Mouse (Mus musculus) stomach, embryonic 14.5 days (tissue): ENCODE measurements at regions not wholly inside any gene's neighbourhood (a gene's known extent, or its start where the extent isn't known, plus 50 kb on each side); places are given as distances from the start of the nearest gene placed in this dataset.

ENCODE experiments used
- ATAC-seq: fragments of 200-750 bp; cut with Nextera tagmentation; 2 replicates; pipeline ENCODE4 v1.8.0; 2017; ENCODE audit warnings: low read depth, moderate TSS enrichment; ENCODE audit not compliant: insufficient number of reproducible peaks, insufficient read depth, low FRiP score
- H3K27ac ChIP-seq: fragments of 300-500 bp; sonication (generic); 2 replicates; pipeline ENCODE4 v1.5.1; 2014; ENCODE audit warnings: mild to moderate bottlenecking, low read length, moderate library complexity, mixed read lengths
- H3K27me3 ChIP-seq: fragments of 300-500 bp; sonication (generic); 2 replicates; pipeline ENCODE4 v1.6.1; 2014; ENCODE audit warnings: low read length, control low read depth, mixed read lengths; ENCODE audit not compliant: control insufficient read depth, insufficient read depth
- H3K36me3 ChIP-seq: fragments of 300-500 bp; sonication (generic); 2 replicates; pipeline ENCODE4 v1.6.1; 2014; ENCODE audit warnings: mild to moderate bottlenecking, control low read depth, low read length, moderate library complexity, mixed read lengths; ENCODE audit not compliant: control insufficient read depth, insufficient read depth
- H3K4me1 ChIP-seq: fragments of 300-500 bp; sonication (generic); 2 replicates; pipeline ENCODE4 v1.6.1; 2014; ENCODE audit warnings: low read length, control low read depth, mixed read lengths; ENCODE audit not compliant: control insufficient read depth, insufficient read depth
- H3K4me2 ChIP-seq: fragments of 300-500 bp; sonication (generic); replicated peaks from 2 replicates; pipeline ENCODE4 v1.6.1; 2014; ENCODE audit warnings: low read depth, low read length, control low read depth
- H3K4me3 ChIP-seq: fragments of 300-500 bp; sonication (generic); 2 replicates; pipeline ENCODE4 v1.5.1; 2014; ENCODE audit warnings: low read depth, low read length, control low read depth
- H3K9ac ChIP-seq: fragments of 300-500 bp; sonication (generic); replicated peaks from 2 replicates; pipeline ENCODE4 v1.6.1; 2014; ENCODE audit warnings: low read depth, mild to moderate bottlenecking, control low read depth, low read length, moderate library complexity, mixed read lengths
- H3K9me3 ChIP-seq: fragments of 300-500 bp; sonication (generic); 2 replicates; pipeline ENCODE4 v1.6.1; 2016; ENCODE audit warnings: low read depth, low read length, control low read depth; ENCODE audit not compliant: control insufficient read depth
- WGBS: fragments of 180-500 bp; shearing (Covaris S2); extraction: QIAGEN DNeasy Blood & Tissue Kit; methylation state at CpG from one replicate; pipeline ENCODE4 v1.1.7; 2014; 5-methylcytosine and 5-hydroxymethylcytosine counted together

GRCm38 (mm10) chr6:148608881-148609280, 164.7 kb upstream of the Tmtc1 start:
- no peak overlapping the region for H3K27ac ChIP-seq
- no peak overlapping the region for H3K9ac ChIP-seq
- H3K4me3 ChIP-seq = no peak overlapping the region
- H3K4me1 ChIP-seq = no peaks in the 10 kb centered on the region
- H3K36me3 ChIP-seq = no peaks in the 10 kb centered on the region
- 87% methylated on average over 5 of the region's 5 CpGs for WGBS
- H3K27me3 ChIP-seq = no peaks in the 10 kb centered on the region
- no peak overlapping the region for H3K4me2 ChIP-seq
- ATAC-seq = no peak
- no peaks in the 10 kb centered on the region for H3K9me3 ChIP-seq

GRCm38 (mm10) chr6:148605226-148605625, 161.0 kb upstream of the Tmtc1 start:
- ATAC-seq = no peak
- Histone ChIP-seq H3K4me2 (no peak overlapping the region), H3K27ac (no peak overlapping the region), H3K36me3 (no peaks in the 10 kb centered on the region), H3K9ac (no peak overlapping the region), H3K27me3 (no peaks in the 10 kb centered on the region), H3K9me3 (no peaks in the 10 kb centered on the region), H3K4me3 (no peak overlapping the region), H3K4me1 (no peaks in the 10 kb centered on the region)
- 84% methylated on average over 1 of the region's 1 CpGs for WGBS

GRCm38 (mm10) chr6:148604790-148605189, 160.6 kb upstream of the Tmtc1 start:
- 0% methylated on average over 1 of the region's 1 CpGs for WGBS
- H3K27ac ChIP-seq = no peak overlapping the region
- H3K27me3 ChIP-seq = no peaks in the 10 kb centered on the region
- no peaks in the 10 kb centered on the region for H3K9me3 ChIP-seq
- H3K9ac ChIP-seq = no peak overlapping the region
- no peaks in the 10 kb centered on the region for H3K36me3 ChIP-seq
- no peak overlapping the region for H3K4me3 ChIP-seq
- ATAC-seq = no peak
- no peaks in the 10 kb centered on the region for H3K4me1 ChIP-seq
- no peak overlapping the region for H3K4me2 ChIP-seq

GRCm38 (mm10) chr6:148603878-148604277, 159.7 kb upstream of the Tmtc1 start:
- 85% methylated on average over 2 of the region's 2 CpGs for WGBS
- H3K4me2 ChIP-seq = no peak overlapping the region
- H3K36me3 ChIP-seq = no peaks in the 10 kb centered on the region
- no peak overlapping the region for H3K4me3 ChIP-seq
- no peak overlapping the region for H3K27ac ChIP-seq
- 0 out of 2 replicates have a peak, but pooled peaks cover 2% of the 10 kb centered on the region for H3K4me1 ChIP-seq
- no peaks in the 10 kb centered on the region for H3K27me3 ChIP-seq
- H3K9ac ChIP-seq = no peak overlapping the region
- H3K9me3 ChIP-seq = no peaks in the 10 kb centered on the region
- no peak for ATAC-seq

GRCm38 (mm10) chr6:148603460-148603859, 159.3 kb upstream of the Tmtc1 start:
- H3K4me2 ChIP-seq = no peak overlapping the region
- no peak overlapping the region for H3K9ac ChIP-seq
- ATAC-seq = no peak

GRCm38 (mm10) chr6:148602894-148603293, 158.7 kb upstream of the Tmtc1 start:
- no peaks in the 10 kb centered on the region for H3K27me3 ChIP-seq
- H3K4me2 ChIP-seq = no peak overlapping the region
- H3K27ac ChIP-seq = no peak overlapping the region
- 0 out of 2 replicates have a peak, but pooled peaks cover 5% of the 10 kb centered on the region for H3K4me1 ChIP-seq
- 88% methylated on average over 2 of the region's 2 CpGs for WGBS
- H3K36me3 ChIP-seq = no peaks in the 10 kb centered on the region
- ATAC-seq = no peak
- no peaks in the 10 kb centered on the region for H3K9me3 ChIP-seq
- H3K9ac ChIP-seq = no peak overlapping the region
- no peak overlapping the region for H3K4me3 ChIP-seq

More at GRCm38 (mm10) chr6:148603460-148603859, 159.3 kb upstream of the Tmtc1 start:
- 61% methylated on average over 4 of the region's 4 CpGs for WGBS
- Histone ChIP-seq H3K27me3 (no peaks in the 10 kb centered on the region), H3K4me1 (0 out of 2 replicates have a peak, but pooled peaks cover 5% of the 10 kb centered on the region), H3K36me3 (no peaks in the 10 kb centered on the region), H3K27ac (no peak overlapping the region), H3K9me3 (no peaks in the 10 kb centered on the region), H3K4me3 (no peak overlapping the region)

GRCm38 (mm10) chr6:148600934-148601333, 156.7 kb upstream of the Tmtc1 start:
- Histone ChIP-seq H3K4me3 (no peak overlapping the region), H3K9me3 (no peaks in the 10 kb centered on the region), H3K36me3 (no peaks in the 10 kb centered on the region), H3K4me1 (peaks cover 5% of the 10 kb centered on the region; the same call in 1 of the 2 replicates), H3K27ac (no peak overlapping the region), H3K4me2 (no peak overlapping the region), H3K9ac (no peak overlapping the region), H3K27me3 (no peaks in the 10 kb centered on the region)
- 34% methylated on average over 2 of the region's 2 CpGs for WGBS
- ATAC-seq = no peak

- Histone ChIP-seq H3K27me3 (no peaks in the 10 kb centered on the region), H3K36me3 (no peaks in the 10 kb centered on the region), H3K9ac (no peak overlapping the region), H3K27ac (no peak overlapping the region), H3K4me3 (no peak overlapping the region), H3K4me2 (no peak overlapping the region), H3K9me3 (no peaks in the 10 kb centered on the region), H3K4me1 (peaks cover 8% of the 10 kb centered on the region; the same call in 1 of the 2 replicates)
- 75% methylated on average over 4 of the region's 4 CpGs for WGBS
- no peak for ATAC-seq
Measured at GRCm38 (mm10) chr6:148599473-148599872, 155.3 kb upstream of the Tmtc1 start.

- 10% methylated on average over 16 of the region's 16 CpGs for WGBS
- Histone ChIP-seq H3K4me1 (peaks cover 8% of the 10 kb centered on the region; the same call in 1 of the 2 replicates), H3K4me3 (no peak overlapping the region), H3K4me2 (peak overlapping the region; percentile 37), H3K36me3 (no peaks in the 10 kb centered on the region), H3K27me3 (no peaks in the 10 kb centered on the region), H3K9me3 (no peaks in the 10 kb centered on the region), H3K27ac (no peak overlapping the region), H3K9ac (no peak overlapping the region)
- ATAC-seq = no peak
Measured at GRCm38 (mm10) chr6:148598746-148599337, 154.7 kb upstream of the Tmtc1 start.
